Mouse (Mus musculus): ENCODE measurements around the gene Sft2d2.
A peak's percentile ranks its signal among the peaks of the same experiment; 100 is the strongest.

DNA sequence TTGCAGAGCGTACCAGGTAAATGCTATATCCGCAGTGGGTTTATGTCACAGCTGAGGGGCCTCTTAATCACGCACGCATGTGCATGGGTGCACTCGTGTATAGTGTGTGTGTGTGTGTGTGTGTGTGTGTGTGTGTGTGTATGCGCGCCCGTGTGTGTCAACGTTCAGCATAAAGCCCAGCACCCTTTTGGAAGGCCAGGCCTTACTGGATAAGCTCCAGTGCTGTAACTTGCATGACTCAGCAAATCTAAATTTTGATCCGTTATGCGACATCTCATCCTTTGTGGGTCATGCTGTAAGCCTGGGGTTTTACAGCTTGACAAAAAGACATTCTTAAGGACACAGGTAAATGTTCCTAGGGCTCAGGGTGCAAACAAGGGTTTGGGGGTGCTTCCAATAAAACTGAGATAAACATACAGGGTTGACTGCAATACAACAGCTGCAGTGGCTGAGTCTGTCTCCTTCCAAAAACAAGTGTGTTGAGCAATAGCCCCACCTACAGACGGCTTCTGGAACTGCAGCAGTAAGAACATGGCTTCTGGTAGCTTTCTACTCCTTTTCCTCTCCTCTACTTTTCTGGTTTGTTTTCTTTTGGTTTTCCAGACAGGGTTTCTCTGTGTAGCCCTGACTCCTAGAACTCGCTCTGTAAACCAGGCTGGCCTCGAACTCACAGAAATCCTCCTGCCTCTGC, 61.9 kb downstream of the Sft2d2 start:
- no peak for TF ChIP-seq POLR2A (IDR thresholded peaks at IDR 0.05; ENCODE audit: extremely low read depth, insufficient read depth, low read length)
- TF ChIP-seq CTCF (IDR thresholded peaks at IDR 0.05; ENCODE audit: extremely low read depth, insufficient read depth, low read length): peak; percentile 93
